Mouse (Mus musculus) T-helper 1 cell (primary cell): Measurements from ENCODE around the gene Rgs7bp.
"Not testable (repeated sequence)": the region's sequence is repeated elsewhere in the genome, so short reads cannot be mapped to it uniquely, and the experiment has no call there.

Experiments
- in situ Hi-C: fragments of 300-600 bp; cut with MboI, MseI; formaldehyde crosslinking; loops from one replicate; pipeline ENCODE4 v1.15.1; 2025; ENCODE audit warnings: high pct_unique_total_duplicates

Gene Rgs7bp

GRCm38 (mm10) chr13:104937759-104938158 is 117.0 kb downstream of the Rgs7bp start:
- in situ Hi-C loops, result no loop called here

- in situ Hi-C loops, result no loop called here
These were observed 118.1 kb downstream of the Rgs7bp start for GRCm38 (mm10) chr13:104936586-104936985.

- in situ Hi-C loops, result no loop called here
These were observed 122.8 kb downstream of the Rgs7bp start for GRCm38 (mm10) chr13:104931635-104932532.

GRCm38 (mm10) chr13:104930814-104931213 is 123.9 kb downstream of the Rgs7bp start:
- in situ Hi-C loops, result no loop called here

GRCm38 (mm10) chr13:104918663-104919062 is 136.1 kb downstream of the Rgs7bp start:
- in situ Hi-C loops, result no loop called here

GRCm38 (mm10) chr13:104916771-104917170 is 138.0 kb downstream of the Rgs7bp start:
- in situ Hi-C loops, result not testable (repeated sequence)

GRCm38 (mm10) chr13:104916106-104916505 is 138.6 kb downstream of the Rgs7bp start:
- in situ Hi-C loops, result no loop called here

- in situ Hi-C loops, result no loop called here
These were observed 140.3 kb downstream of the Rgs7bp start for GRCm38 (mm10) chr13:104914288-104914895.

DNA sequence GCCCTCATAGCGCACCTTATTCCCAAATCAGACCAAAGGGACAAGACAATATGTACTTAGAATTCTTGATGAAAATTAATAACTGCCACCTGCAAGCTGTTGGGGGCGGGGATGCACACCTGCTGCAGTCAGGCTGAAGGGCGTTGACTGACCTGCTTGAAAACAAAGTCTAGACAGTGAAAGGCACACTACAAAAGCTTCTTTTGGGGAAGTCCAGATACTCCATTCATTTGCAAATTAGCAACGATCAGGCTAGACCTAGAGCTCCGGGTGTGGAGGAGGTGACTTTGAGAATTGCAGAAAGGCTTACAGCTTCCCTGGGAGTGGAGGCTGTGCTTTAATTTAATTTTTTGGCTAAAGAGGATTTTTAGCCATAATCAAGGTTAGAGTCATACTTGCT is 143.1 kb downstream of the Rgs7bp start:
- in situ Hi-C loops, result not testable (repeated sequence)

DNA sequence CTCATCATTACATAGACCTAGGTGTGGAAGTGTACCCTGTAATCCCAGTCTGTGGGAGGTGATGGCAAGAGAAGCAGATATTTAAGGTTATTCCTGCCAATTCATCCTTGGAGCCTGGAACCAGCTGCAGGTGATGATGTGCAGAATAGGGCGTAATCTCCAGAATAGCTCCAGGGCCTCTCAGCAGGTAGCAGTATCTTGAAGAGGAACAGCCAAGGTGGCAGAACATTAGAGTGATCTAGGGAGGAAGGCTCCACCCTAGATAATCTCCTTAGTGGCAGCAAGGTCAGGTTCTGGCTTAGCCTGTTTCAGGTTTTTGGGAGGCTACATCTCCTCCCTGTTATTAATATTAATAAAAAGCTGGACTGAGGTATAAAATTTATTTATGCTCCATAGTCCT is 143.7 kb downstream of the Rgs7bp start:
- in situ Hi-C loops, result not testable (repeated sequence)

DNA sequence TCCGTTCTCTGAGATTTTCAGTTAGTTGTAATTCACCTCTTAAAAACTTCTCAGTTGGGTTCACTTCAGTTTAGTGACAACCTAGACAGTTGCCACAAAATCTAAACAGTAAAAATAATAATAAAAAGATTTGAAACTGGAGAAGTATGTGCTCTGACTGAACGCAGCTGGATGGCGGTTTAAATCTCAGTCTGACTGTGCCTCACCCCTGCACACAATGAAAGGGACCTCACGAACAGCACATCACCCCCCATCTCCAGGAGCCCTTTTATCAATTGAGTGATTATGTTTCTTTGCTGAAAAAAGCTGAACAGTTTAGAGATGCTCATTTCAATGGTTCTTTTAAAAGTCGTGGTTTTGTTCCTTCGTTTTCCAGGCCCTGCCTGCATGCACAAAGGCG is 146.0 kb downstream of the Rgs7bp start:
- in situ Hi-C loops, result no loop called here
